Mouse (Mus musculus) forebrain, embryonic 15.5 days (tissue): ENCODE data around the gene Mrpl47. TPM values are rescaled to one million over a fixed set of nuclear protein-coding genes. Genes with fewer than 3 reads are reported as not detected.
"Not testable (repeated sequence)": the region's sequence is repeated elsewhere in the genome, so short reads cannot be mapped to it uniquely, and the experiment has no call there.

ENCODE experiments used
- ATAC-seq: fragments of 200-750 bp; cut with Nextera tagmentation; replicated peaks from 2 replicates; pipeline ENCODE4 v1.8.0; 2017; ENCODE audit warnings: mild to moderate bottlenecking, moderate TSS enrichment, moderate library complexity
- H3K27ac ChIP-seq: fragments of 300-500 bp; sonication (generic); replicated peaks from 2 replicates; pipeline ENCODE4 v1.5.1; 2015; ENCODE audit warnings: mild to moderate bottlenecking, inconsistent platforms
- H3K27me3 ChIP-seq: fragments of 300-500 bp; sonication (generic); 2 replicates; pipeline ENCODE4 v1.6.1; 2015; ENCODE audit warnings: inconsistent platforms
- H3K36me3 ChIP-seq: fragments of 300-500 bp; sonication (generic); 2 replicates; pipeline ENCODE4 v1.6.1; 2015; ENCODE audit warnings: mild to moderate bottlenecking, inconsistent platforms
- H3K4me1 ChIP-seq: fragments of 300-500 bp; sonication (generic); 2 replicates; pipeline ENCODE4 v1.6.1; 2015; ENCODE audit warnings: inconsistent platforms
- H3K4me2 ChIP-seq: fragments of 300-500 bp; sonication (generic); replicated peaks from 2 replicates; pipeline ENCODE4 v1.6.1; 2015; ENCODE audit warnings: mild to moderate bottlenecking, inconsistent platforms
- H3K4me3 ChIP-seq: fragments of 300-500 bp; sonication (generic); 2 replicates; pipeline ENCODE4 v1.5.1; 2015; ENCODE audit warnings: mild to moderate bottlenecking, inconsistent platforms
- H3K9ac ChIP-seq: fragments of 300-500 bp; sonication (generic); replicated peaks from 2 replicates; pipeline ENCODE4 v1.6.1; 2015; ENCODE audit warnings: mild to moderate bottlenecking, inconsistent platforms
- H3K9me3 ChIP-seq: fragments of 300-500 bp; sonication (generic); 2 replicates; pipeline ENCODE4 v1.6.1; 2016; ENCODE audit warnings: inconsistent platforms
- WGBS: fragments of 180-500 bp; shearing (Covaris S2); methylation state at CpG from one replicate; pipeline ENCODE4 v1.1.7; 2015; ENCODE audit warnings: mixed read lengths; 5-methylcytosine and 5-hydroxymethylcytosine counted together
- polyA plus RNA-seq: library from polyadenylated mRNA; unstranded; fragments of >200 nt; fragmentation: Nextera tagmentation; extraction: Ambion mirVana; gene quantifications from 2 replicates; pipeline ENCODE4 v1.2.1, GENCODE M21; 2015

The Mrpl47 gene
- polyA plus RNA-seq, 1 experiment from 2014 or later: 38.1 TPM

DNA sequence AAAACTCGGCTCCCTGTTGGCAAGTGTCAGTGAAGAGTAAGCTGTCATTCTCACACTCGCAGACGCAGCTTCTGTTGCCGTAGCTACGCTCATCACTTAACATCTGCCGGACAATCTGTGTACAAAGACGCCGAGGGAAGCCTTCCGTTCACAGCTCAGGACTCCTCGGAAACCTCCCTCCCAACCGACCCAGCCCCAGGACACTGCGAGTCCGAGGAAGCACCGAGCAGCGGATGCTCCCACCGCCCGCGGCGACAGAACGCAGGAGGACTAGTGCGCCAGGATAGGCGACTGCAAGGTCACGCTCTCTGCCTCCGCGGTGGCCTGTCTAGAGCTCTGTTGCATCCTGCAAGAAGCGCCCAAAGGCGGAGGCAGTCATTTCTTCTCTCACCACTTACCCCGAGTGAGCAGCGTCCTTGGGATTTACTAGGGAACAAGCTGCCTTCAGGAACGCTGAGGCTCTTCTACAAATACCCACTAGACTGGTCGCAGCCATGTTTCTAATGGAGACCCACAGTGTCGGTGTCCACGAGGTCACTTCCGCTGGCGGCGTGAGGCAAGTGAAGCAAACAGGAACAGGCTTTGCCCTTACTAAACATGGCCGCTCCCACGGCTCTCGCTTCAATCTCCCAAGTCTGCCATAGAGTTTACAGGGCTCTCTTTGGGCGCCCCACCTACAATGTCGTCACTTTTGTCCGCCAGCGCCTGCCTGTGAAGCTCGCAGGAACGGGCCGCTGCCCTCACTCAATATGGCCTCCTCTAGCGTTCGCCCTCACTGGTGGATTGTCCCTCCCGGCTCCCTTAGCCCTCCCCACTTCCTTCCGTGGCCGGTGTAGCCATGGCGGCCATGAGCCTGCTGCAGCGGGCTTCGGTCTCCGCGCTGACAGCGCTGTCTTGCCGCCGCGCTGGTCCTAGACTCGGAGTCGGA lies 897 bp downstream of the Mrpl47 start, which contains the start of gene Ndufb5:
Gene Ndufb5 (plus strand): TSS at position 747 of the 928 bp plus-strand sequence.
- Histone ChIP-seq H3K9ac (peak within 1 kb of the TSS; percentile 72), H3K27me3 (no peaks in the 10 kb centered on the region), H3K4me1 (peaks cover 23% of the 10 kb centered on the region), H3K9me3 (no peaks in the 10 kb centered on the region), H3K36me3 (peaks cover 14% of the 10 kb centered on the region), H3K4me2 (peak within 1 kb of the TSS; percentile 68), H3K4me3 (peak within 1 kb of the TSS; percentile 68), H3K27ac (peak within 1 kb of the TSS; percentile 89)
- ATAC-seq: peak; percentile 99
- under 1% methylated on average over 62 of the region's 62 CpGs for WGBS

DNA sequence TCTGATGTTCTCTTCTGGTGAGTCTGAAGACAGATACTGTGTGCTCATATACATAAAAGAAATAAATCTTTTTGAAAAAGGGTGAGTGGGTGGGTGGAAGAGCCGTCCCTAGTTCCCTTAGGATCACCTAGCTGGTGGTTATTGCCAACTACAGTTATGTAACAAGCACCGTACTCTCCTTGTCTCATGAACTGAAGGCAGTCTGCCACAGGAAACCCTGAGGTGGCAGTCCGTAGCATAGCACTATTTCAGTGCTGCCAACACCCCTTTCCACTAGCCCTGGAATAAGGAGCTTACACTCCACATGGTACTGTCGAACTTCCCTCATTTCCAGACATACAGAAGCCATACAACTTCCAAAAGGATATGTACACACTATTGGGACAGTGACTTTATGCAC lies 9.5 kb downstream of the Mrpl47 start:
- no peak overlapping the region for H3K4me3 ChIP-seq
- no peaks in the 10 kb centered on the region for H3K4me1 ChIP-seq
- H3K36me3 ChIP-seq: peaks cover 86% of the 10 kb centered on the region
- no peaks in the 10 kb centered on the region for H3K27me3 ChIP-seq
- no peak overlapping the region for H3K27ac ChIP-seq
- H3K9me3 ChIP-seq: no peaks in the 10 kb centered on the region
- no peak overlapping the region for H3K4me2 ChIP-seq
- ATAC-seq: no peak
- WGBS: 88% methylated on average over 4 of the region's 4 CpGs
- no peak overlapping the region for H3K9ac ChIP-seq

DNA sequence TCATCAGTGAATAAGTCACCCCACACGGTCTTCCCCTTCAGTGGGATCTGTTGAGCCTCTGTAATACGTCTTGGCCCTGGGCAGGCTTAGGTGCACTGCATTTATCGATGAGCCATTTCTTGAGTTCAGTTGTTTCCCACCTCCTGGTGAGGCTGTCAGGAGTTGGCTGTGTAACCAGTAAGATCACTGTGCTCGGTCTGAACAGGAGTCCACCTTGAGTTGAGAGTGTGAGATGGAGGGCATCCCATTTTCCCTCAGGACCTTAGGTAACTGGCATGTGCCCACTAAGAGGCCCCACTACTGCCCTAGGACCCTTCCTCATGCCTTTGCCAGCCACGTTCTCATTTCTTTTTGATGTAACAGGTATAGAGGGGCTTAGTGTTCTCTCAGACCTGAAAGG lies 11.5 kb downstream of the Mrpl47 start:
- Histone ChIP-seq H3K27me3 (no peaks in the 10 kb centered on the region), H3K9ac (no peak overlapping the region), H3K4me1 (no peaks in the 10 kb centered on the region), H3K4me2 (no peak overlapping the region), H3K4me3 (no peak overlapping the region), H3K9me3 (no peaks in the 10 kb centered on the region), H3K36me3 (peaks cover 91% of the 10 kb centered on the region), H3K27ac (no peak overlapping the region)
- WGBS: 89% methylated on average over 5 of the region's 5 CpGs
- ATAC-seq: no peak

DNA sequence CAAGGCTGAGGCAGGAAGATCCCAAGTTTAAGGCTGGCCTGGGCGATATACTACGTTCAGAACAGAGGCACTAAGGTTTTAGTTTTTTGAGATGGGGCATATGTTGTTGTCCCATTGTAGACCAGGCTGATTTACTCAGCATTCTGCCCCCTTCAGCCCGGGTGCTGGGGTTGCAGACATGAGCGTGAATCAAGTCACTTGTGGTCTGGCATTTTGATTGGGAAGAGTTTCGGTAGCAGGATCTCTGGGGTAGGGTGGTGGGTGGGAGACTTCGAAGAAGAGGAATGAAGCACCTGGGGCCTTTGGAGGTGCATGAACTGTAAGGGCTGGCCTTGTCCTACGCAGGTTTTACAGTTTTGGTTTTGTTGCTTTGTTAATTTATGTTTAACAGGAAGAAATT lies 13.2 kb downstream of the Mrpl47 start:
- Histone ChIP-seq H3K4me3 (no peak overlapping the region), H3K27me3 (no peaks in the 10 kb centered on the region), H3K9ac (no peak overlapping the region), H3K27ac (no peak overlapping the region), H3K36me3 (peaks cover 91% of the 10 kb centered on the region), H3K4me1 (no peaks in the 10 kb centered on the region), H3K4me2 (no peak overlapping the region), H3K9me3 (no peaks in the 10 kb centered on the region)
- ATAC-seq: no peak
- WGBS: 95% methylated on average over 7 of the region's 7 CpGs

DNA sequence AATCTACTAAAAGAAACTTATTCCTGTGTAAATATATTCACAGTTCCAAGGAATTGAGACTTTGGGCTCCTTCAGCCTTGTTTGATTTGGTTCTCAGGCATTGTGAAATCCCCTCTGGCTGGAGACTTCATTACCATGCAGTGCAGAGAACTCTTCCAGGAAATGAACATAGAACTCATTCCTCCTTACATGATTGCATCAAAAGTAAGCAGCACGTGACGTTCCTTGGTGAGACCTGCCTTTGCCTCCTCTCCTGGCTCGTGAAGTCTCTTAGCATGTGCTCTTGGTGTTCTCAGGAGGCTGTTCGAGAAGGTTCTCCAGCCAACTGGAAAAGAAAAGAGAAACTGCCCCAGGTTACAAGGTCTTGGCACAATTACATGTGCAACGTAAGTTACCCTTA lies 19.1 kb downstream of the Mrpl47 start:
- Histone ChIP-seq H3K4me3 (no peak overlapping the region), H3K4me2 (no peak overlapping the region), H3K27ac (no peak overlapping the region), H3K9ac (no peak overlapping the region), H3K9me3 (no peaks in the 10 kb centered on the region), H3K36me3 (peaks cover 95% of the 10 kb centered on the region), H3K4me1 (no peaks in the 10 kb centered on the region), H3K27me3 (no peaks in the 10 kb centered on the region)
- no peak for ATAC-seq
- WGBS: 96% methylated on average over 5 of the region's 5 CpGs

DNA sequence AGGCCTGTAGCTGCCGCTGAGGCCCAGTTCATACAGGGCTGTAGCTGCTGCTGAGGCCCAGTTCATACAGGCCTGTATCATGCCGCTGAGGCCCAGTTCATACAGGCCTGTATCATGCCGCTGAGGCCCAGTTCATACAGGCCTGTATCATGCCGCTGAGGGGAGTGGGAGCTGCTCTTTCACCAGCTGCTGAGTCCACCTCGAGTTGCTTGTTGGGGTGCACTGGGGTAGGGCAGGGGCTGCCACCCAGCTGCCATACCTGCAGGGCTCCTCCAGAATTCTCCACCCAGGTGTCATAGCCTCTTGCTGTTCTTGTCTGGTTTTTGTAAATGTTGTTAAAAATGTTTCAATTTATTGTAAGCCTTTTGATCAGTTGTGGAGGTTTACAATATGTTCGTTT lies 20.0 kb downstream of the Mrpl47 start:
- not testable (repeated sequence) for H3K9me3 ChIP-seq, H3K27me3 ChIP-seq, H3K27ac ChIP-seq, H3K4me3 ChIP-seq, H3K4me1 ChIP-seq, H3K9ac ChIP-seq, H3K4me2 ChIP-seq, ATAC-seq
- WGBS: 95% methylated on average over 6 of the region's 6 CpGs
- H3K36me3 ChIP-seq: peaks cover 95% of the 10 kb centered on the region

DNA sequence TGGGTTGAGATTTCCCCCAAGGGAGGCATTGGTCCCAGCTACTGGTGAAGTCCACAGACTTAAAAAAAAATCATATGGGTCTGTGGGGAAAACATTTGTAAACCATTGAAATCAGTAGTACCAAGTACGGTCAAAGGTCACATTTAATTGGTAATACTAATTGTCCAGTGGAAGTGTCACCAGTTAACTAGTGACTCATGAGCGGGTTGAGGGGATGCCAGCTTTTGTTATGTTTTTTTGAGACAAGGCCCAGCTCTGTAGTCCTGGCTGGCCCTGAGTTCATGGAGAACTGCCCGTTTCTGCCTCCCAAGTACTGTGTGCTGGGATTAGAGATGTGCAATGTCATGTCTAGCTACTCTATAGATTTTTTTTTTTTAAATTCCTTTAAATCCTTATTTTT lies 23.7 kb downstream of the Mrpl47 start:
- H3K4me3 ChIP-seq: no peak overlapping the region
- 90% methylated on average over 3 of the region's 3 CpGs for WGBS
- no peak for ATAC-seq

DNA sequence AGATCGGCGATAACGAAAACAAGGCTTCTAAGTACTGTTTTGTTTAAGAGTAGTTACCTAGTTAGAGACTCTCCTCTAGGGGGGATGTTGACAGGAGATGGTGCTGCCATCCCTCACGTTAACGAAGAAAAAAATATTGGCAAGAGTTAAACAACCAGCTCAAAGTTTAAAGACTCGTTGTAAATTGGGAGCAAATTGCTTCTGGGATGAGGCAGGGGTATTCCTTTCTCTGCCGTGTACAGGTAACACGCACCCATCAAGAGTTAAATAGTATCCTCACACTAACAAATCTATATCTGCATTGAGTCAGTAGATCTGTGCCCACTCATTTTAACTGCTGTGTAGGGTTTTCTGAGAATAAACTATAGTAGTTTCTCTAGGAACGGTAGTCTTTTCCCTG lies 28.0 kb downstream of the Mrpl47 start:
- no peaks in the 10 kb centered on the region for H3K27me3 ChIP-seq
- H3K36me3 ChIP-seq: peaks cover 28% of the 10 kb centered on the region
- peak overlapping the region; percentile 91 for H3K4me3 ChIP-seq
- H3K9me3 ChIP-seq: no peaks in the 10 kb centered on the region
- H3K27ac ChIP-seq: peak overlapping the region; percentile 92; the same call in 1 of the 2 replicates
- H3K9ac ChIP-seq: peak overlapping the region; percentile 88
- ATAC-seq: no peak
- WGBS: 7% methylated on average over 9 of the region's 9 CpGs
- H3K4me1 ChIP-seq: peaks cover 16% of the 10 kb centered on the region
- H3K4me2 ChIP-seq: peak overlapping the region; percentile 77

More for the DNA sequence above, 23.7 kb downstream of the Mrpl47 start:
- H3K9ac ChIP-seq: no peak overlapping the region
- H3K36me3 ChIP-seq: peaks cover 69% of the 10 kb centered on the region
- no peak overlapping the region for H3K27ac ChIP-seq
- peaks cover 16% of the 10 kb centered on the region for H3K4me1 ChIP-seq
- H3K4me2 ChIP-seq: no peak overlapping the region
- no peaks in the 10 kb centered on the region for H3K27me3 ChIP-seq
- H3K9me3 ChIP-seq: no peaks in the 10 kb centered on the region

DNA sequence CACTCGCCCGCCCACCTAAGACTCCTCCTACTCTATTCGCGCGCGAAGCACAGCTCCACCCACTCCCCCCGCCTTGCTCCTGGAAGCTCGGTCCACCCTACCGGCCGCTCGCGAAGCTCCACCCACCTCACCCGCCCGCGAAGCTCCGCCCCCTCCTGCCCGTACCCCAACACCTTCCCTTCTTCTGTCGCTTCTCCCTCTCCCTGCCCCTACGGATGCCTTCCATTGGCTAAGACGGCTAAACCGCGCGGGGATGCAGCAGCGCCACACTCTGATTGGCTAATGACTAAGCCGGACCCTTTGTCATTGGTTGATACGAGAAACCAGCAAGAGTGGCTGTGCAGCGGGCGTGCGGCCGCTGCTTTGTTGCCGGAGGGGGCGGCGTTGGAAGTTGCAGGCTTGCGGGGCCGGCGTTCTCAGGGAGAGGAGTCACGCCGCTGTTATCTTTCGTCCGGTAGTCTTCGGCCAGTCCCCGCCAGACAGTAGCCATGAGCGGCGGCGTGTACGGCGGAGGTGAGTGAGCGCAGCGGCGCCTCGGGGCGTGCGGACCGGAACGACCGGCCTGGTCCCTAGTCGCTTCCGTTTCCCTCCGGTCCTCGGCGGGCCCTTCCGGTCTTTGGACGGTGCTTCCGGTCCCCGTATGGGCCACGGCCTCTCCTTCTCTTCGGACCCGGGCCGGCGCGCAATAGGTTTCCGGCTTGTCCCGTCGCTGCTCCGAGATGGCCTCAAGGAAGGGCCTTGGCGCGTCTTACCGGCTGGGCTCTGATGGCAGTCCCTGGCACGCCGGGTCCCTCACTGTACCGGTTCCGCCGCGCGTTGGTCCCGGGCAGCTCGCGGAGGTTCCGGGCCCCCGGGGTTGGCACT lies 28.8 kb downstream of the Mrpl47 start:
- Histone ChIP-seq H3K4me3 (peak overlapping the region; percentile 91), H3K4me1 (peaks cover 16% of the 10 kb centered on the region), H3K4me2 (peak overlapping the region; percentile 77), H3K36me3 (peaks cover 20% of the 10 kb centered on the region), H3K27me3 (no peaks in the 10 kb centered on the region), H3K9me3 (no peaks in the 10 kb centered on the region), H3K9ac (peak overlapping the region; percentile 88), H3K27ac (peak overlapping the region; percentile 92)
- peak; percentile 100 for ATAC-seq
- under 1% methylated on average over 81 of the region's 90 CpGs for WGBS

DNA sequence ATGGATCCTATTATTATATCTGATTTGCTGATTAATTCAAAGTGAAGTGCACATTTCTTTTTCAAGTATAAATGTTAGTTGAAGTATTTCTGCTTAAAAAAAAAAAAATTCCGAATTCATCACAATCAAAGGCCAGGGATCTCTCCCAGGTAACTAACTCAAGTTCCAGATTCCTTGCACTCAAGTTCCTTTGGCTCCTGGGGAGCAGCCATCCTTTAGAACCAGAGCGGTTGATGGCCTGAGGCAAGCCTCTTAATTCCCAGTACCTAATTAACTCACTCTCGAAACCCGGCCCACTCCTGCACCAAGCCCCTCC lies 29.4 kb downstream of the Mrpl47 start:
- peak overlapping the region; percentile 39 for H3K4me2 ChIP-seq
- 3% methylated on average over 4 of the region's 4 CpGs for WGBS
- no peaks in the 10 kb centered on the region for H3K27me3 ChIP-seq
- no peak for ATAC-seq
- peak overlapping the region; percentile 91 for H3K4me3 ChIP-seq
- H3K36me3 ChIP-seq: peaks cover 14% of the 10 kb centered on the region
- H3K27ac ChIP-seq: peak overlapping the region; percentile 92
- H3K4me1 ChIP-seq: peaks cover 16% of the 10 kb centered on the region
- H3K9me3 ChIP-seq: no peaks in the 10 kb centered on the region
- no peak overlapping the region; the same call in 1 of the 2 replicates for H3K9ac ChIP-seq

DNA sequence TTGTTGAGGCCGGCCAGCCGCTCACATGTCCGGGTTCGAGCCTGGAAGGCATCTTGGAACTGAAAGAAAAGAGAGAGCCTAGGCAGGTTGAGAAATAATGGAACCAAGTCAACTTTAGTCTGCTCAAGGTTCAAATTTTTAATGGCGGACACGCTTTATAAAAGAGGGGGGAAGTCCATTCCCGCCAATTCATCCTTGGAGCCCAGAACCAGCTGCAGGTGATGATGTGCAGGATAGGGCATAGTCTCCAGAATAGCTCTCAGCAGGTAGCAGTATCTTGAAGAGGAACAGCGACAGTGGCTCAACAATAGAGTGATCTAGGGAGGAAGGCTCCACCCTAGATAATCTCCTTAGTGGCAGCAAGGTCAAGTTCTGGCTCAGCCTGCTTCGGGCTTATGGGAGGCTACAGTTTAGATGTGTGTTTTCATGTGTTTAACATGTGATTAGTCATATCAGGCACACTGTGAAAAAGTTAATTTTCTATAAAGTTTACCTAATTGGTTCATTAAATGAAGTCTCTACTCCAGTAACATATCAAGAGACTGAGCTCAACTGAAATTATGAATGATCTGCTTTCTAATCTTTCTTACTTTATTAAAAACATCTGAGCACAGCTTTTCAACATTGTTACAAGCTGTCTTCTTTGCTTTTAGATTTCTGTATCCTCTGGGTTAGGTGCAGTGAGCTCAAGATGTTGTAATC lies 31.6 kb downstream of the Mrpl47 start, which contains the start of gene Actl6a:
Gene Actl6a (plus strand): TSS at position 652 of the 702 bp plus-strand sequence.
- not testable (repeated sequence) for H3K4me2 ChIP-seq, H3K27me3 ChIP-seq, ATAC-seq, H3K9me3 ChIP-seq, H3K36me3 ChIP-seq, H3K4me3 ChIP-seq, H3K27ac ChIP-seq, H3K9ac ChIP-seq
- 82% methylated on average over 9 of the region's 9 CpGs for WGBS
- peaks cover 13% of the 10 kb centered on the region for H3K4me1 ChIP-seq
